In genomic region chr19:46305432-46306267, GRCm38 (mm10) we compare ENCODE assay signal across 8 mouse cellular contexts. TPM values are rescaled to one million over a fixed set of nuclear protein-coding genes. Genes with fewer than 3 reads are reported as not detected.
DNase-seq lines count a peak whose midpoint lies in the region; ATAC-seq and TF ChIP-seq lines count a peak whose summit lies in the region.

No protein-coding gene starts in this region.

- DNase-seq in adrenal gland, postnatal 25 days = peak; percentile 91
- DNase-seq in heart, postnatal 0 days (ENCODE audit: low spot score) = peak; percentile 81
- DNase-seq in kidney, postnatal 25 days = peak; percentile 93 to 94
- DNase-seq in lung, postnatal 10 days = peak; percentile 94
- peak; percentile 80 for DNase-seq in ovary, adult 18-20 months (ENCODE audit: low spot score)
- peak; percentile 91 to 92 for DNase-seq in thymus, postnatal 36 days

- no peaks in the 10 kb centered on the region for H3K36me3 ChIP-seq in ES-Bruce4 (ENCODE audit: control insufficient read depth, insufficient read depth, low read length, poor library complexity, severe bottlenecking)
- H3K36me3 ChIP-seq in heart, postnatal 0 days (replicated peaks; ENCODE audit: control insufficient read depth, insufficient read depth, low read length) = peaks cover 27% of the 10 kb centered on the region

- H3K27me3 ChIP-seq in ES-Bruce4 (ENCODE audit: control insufficient read depth, insufficient read depth, low read length, poor library complexity, severe bottlenecking) = no peaks in the 10 kb centered on the region
- H3K27me3 ChIP-seq in heart, postnatal 0 days (ENCODE audit: control insufficient read depth, insufficient read depth, low read length) = no peaks in the 10 kb centered on the region

- TF ChIP-seq POLR2A in ES-Bruce4 (IDR thresholded peaks at IDR 0.05; ENCODE audit: insufficient read depth, low read length) = peak; percentile 71

- peak overlapping the region; percentile 57 for H3K9ac ChIP-seq in ES-Bruce4 (ENCODE audit: low read depth, poor library complexity, severe bottlenecking)
- peak overlapping the region; percentile 53 for H3K9ac ChIP-seq in heart, postnatal 0 days (replicated peaks; ENCODE audit: low read depth, low read length)

- ATAC-seq in erythroid progenitor cell, adult 5-6 weeks (replicated peaks; ENCODE audit: low FRiP score, poor library complexity, severe bottlenecking) = peak; percentile 70
- ATAC-seq in heart, postnatal 0 days (ENCODE audit: insufficient read depth, low read depth) = peak; percentile 68

- peak overlapping the region; percentile 94 for H3K4me3 ChIP-seq in ES-Bruce4 (ENCODE audit: low read depth, low read length)
- H3K4me3 ChIP-seq in heart, postnatal 0 days (ENCODE audit: low read depth, low read length) = peak overlapping the region; percentile 76

- TF ChIP-seq CTCF in ES-Bruce4 (IDR thresholded peaks at IDR 0.05; ENCODE audit: low read depth, low read length) = no peak
- no peak for TF ChIP-seq CTCF in heart, postnatal 0 days (IDR thresholded peaks at IDR 0.05; ENCODE audit: low read depth)

- no peaks in the 10 kb centered on the region for H3K4me1 ChIP-seq in ES-Bruce4 (ENCODE audit: control insufficient read depth, insufficient read depth, low read length)
- H3K4me1 ChIP-seq in heart, postnatal 0 days (ENCODE audit: control insufficient read depth, insufficient read depth) = peaks cover 6% of the 10 kb centered on the region; the same call in 1 of the 2 replicates

- H3K4me2 ChIP-seq in heart, postnatal 0 days (ENCODE audit: low read depth, low read length) = peak overlapping the region; percentile 94

- no peak overlapping the region for H3K27ac ChIP-seq in ES-Bruce4 (ENCODE audit: insufficient read depth, low read length)
- peak overlapping the region; percentile 81 for H3K27ac ChIP-seq in heart, postnatal 0 days (ENCODE audit: low read depth)

- H3K9me3 ChIP-seq in ES-Bruce4 (replicated peaks; ENCODE audit: control insufficient read depth, insufficient read depth, low read length, poor library complexity, severe bottlenecking) = no peaks in the 10 kb centered on the region
- no peaks in the 10 kb centered on the region for H3K9me3 ChIP-seq in heart, postnatal 0 days (replicated peaks; ENCODE audit: control insufficient read depth, low read length)

- TF ChIP-seq EP300 in ES-Bruce4 (IDR thresholded peaks at IDR 0.05; ENCODE audit: insufficient read depth, low read depth, low read length) = no peak
- no peak for TF ChIP-seq EP300 in heart, postnatal 0 days (IDR thresholded peaks at IDR 0.05; ENCODE audit: low read depth)

- WGBS in heart, postnatal 0 days = 1% methylated on average over 41 of the region's 43 CpGs

RNA-seq across cellular contexts. Expression of gene Nfkb2, which starts 1.5 kb away (rescaled TPM):
- polyA plus RNA-seq in ES-Bruce4 (2011; ENCODE audit: insufficient read depth, insufficient read length, low read depth, missing spikeins) = 17.7 and 20.4 TPM in 2 replicates
- 42.4 and 44.3 TPM in 2 replicates for total RNA-seq in adrenal gland, postnatal 25 days (2021)
- total RNA-seq in erythroid progenitor cell, adult 5-6 weeks (2015; ENCODE audit: low replicate concordance) = 1.1 and 1.7 TPM in 2 replicates
- 1.2 and 1.9 TPM in 2 replicates for total RNA-seq in erythroid progenitor cell, adult 5-6 weeks (2017; ENCODE audit: low replicate concordance)
- total RNA-seq in heart, postnatal 0 days (2014; rRNA removed; ENCODE audit: low replicate concordance) = 26.9 and 28.8 TPM in 2 replicates
- 6.6 and 7.2 TPM in 2 replicates for polyA plus RNA-seq in heart, postnatal 0 days (2015; fragmentation: Nextera tagmentation; extraction: Ambion mirVana)

RNA-seq across cellular contexts. Expression of gene Psd, which starts 21.3 kb away (rescaled TPM):
- polyA plus RNA-seq in ES-Bruce4 (2011; ENCODE audit: insufficient read depth, insufficient read length, low read depth, missing spikeins) = 1.4 and 2.0 TPM in 2 replicates
- total RNA-seq in adrenal gland, postnatal 25 days (2021) = 8.6 and 12.7 TPM in 2 replicates
- not detected in 2 replicates for total RNA-seq in erythroid progenitor cell, adult 5-6 weeks (2015; ENCODE audit: low replicate concordance)
- 2.8 TPM in 1 of 2 replicates, not detected in the other for total RNA-seq in erythroid progenitor cell, adult 5-6 weeks (2017; ENCODE audit: low replicate concordance)
- 0.97 and 13.4 TPM in 2 replicates for total RNA-seq in heart, postnatal 0 days (2014; rRNA removed; ENCODE audit: low replicate concordance)
- polyA plus RNA-seq in heart, postnatal 0 days (2015; fragmentation: Nextera tagmentation; extraction: Ambion mirVana) = 1.7 and 2.2 TPM in 2 replicates

RNA-seq across cellular contexts. Expression of gene Fbxl15, which starts 22.3 kb away (rescaled TPM):
- 1.1 TPM in 2 replicates for polyA plus RNA-seq in ES-Bruce4 (2011; ENCODE audit: insufficient read depth, insufficient read length, low read depth, missing spikeins)
- total RNA-seq in adrenal gland, postnatal 25 days (2021) = 9.8 and 13.4 TPM in 2 replicates
- not detected in 2 replicates for total RNA-seq in erythroid progenitor cell, adult 5-6 weeks (2015; ENCODE audit: low replicate concordance)
- total RNA-seq in erythroid progenitor cell, adult 5-6 weeks (2017; ENCODE audit: low replicate concordance) = 2.2 TPM in 1 of 2 replicates, not detected in the other
- 10.4 and 13.3 TPM in 2 replicates for total RNA-seq in heart, postnatal 0 days (2014; rRNA removed; ENCODE audit: low replicate concordance)
- 11.5 and 12.2 TPM in 2 replicates for polyA plus RNA-seq in heart, postnatal 0 days (2015; fragmentation: Nextera tagmentation; extraction: Ambion mirVana)

RNA-seq across cellular contexts. Expression of gene Cuedc2, which starts 32.9 kb away (rescaled TPM):
- 65.5 and 78.3 TPM in 2 replicates for polyA plus RNA-seq in ES-Bruce4 (2011; ENCODE audit: insufficient read depth, insufficient read length, low read depth, missing spikeins)
- 64.1 and 81.8 TPM in 2 replicates for total RNA-seq in adrenal gland, postnatal 25 days (2021)
- 8.4 and 16.2 TPM in 2 replicates for total RNA-seq in erythroid progenitor cell, adult 5-6 weeks (2015; ENCODE audit: low replicate concordance)
- total RNA-seq in erythroid progenitor cell, adult 5-6 weeks (2017; ENCODE audit: low replicate concordance) = 42.4 and 50.7 TPM in 2 replicates
- 91.7 and 114 TPM in 2 replicates for total RNA-seq in heart, postnatal 0 days (2014; rRNA removed; ENCODE audit: low replicate concordance)
- polyA plus RNA-seq in heart, postnatal 0 days (2015; fragmentation: Nextera tagmentation; extraction: Ambion mirVana) = 129 and 136 TPM in 2 replicates

RNA-seq across cellular contexts. Expression of gene Mfsd13a, which starts 35.3 kb away (rescaled TPM):
- 47.5 and 51.2 TPM in 2 replicates for polyA plus RNA-seq in ES-Bruce4 (2011; ENCODE audit: insufficient read depth, insufficient read length, low read depth, missing spikeins)
- 6.3 and 8.8 TPM in 2 replicates for total RNA-seq in adrenal gland, postnatal 25 days (2021)
- 4.6 and 6.1 TPM in 2 replicates for total RNA-seq in erythroid progenitor cell, adult 5-6 weeks (2015; ENCODE audit: low replicate concordance)
- total RNA-seq in erythroid progenitor cell, adult 5-6 weeks (2017; ENCODE audit: low replicate concordance) = 1.4 and 6.2 TPM in 2 replicates
- 5.2 and 21.8 TPM in 2 replicates for total RNA-seq in heart, postnatal 0 days (2014; rRNA removed; ENCODE audit: low replicate concordance)
- polyA plus RNA-seq in heart, postnatal 0 days (2015; fragmentation: Nextera tagmentation; extraction: Ambion mirVana) = 3.2 and 3.7 TPM in 2 replicates
